Mouse (Mus musculus): ENCODE data around the gene Gm15155.
"Not testable (repeated sequence)": the region's sequence is repeated elsewhere in the genome, so short reads cannot be mapped to it uniquely, and the experiment has no call there.

The Gm15155 gene

GRCm38 (mm10) chrX:156009756-156010155 lies 385.2 kb downstream of the Gm15155 start:
- DNase-seq (ENCODE audit: low spot score in 2 of 2): no peak

- DNase-seq (ENCODE audit: low spot score in 2 of 2): no peak
Observed at GRCm38 (mm10) chrX:156155776-156156175, 531.2 kb downstream of the Gm15155 start.

GRCm38 (mm10) chrX:156171587-156171986 lies 547.0 kb downstream of the Gm15155 start:
- no peak for DNase-seq (ENCODE audit: low spot score in 2 of 2)

GRCm38 (mm10) chrX:156303806-156304205 lies 679.3 kb downstream of the Gm15155 start:
- DNase-seq (ENCODE audit: low spot score in 2 of 2): not testable (repeated sequence)
